Mouse (Mus musculus): ENCODE measurements around the gene Slc7a10.
A peak's percentile ranks its signal among the peaks of the same experiment; 100 is the strongest.

Slc7a10 gene

GRCm38 (mm10) chr7:35185889-35186569, at the start of gene Slc7a10:
Gene Slc7a10, plus strand, starts transcription at chr7:35186385.
- no peak for DNase-seq (ENCODE audit: low read depth, low spot score)

- DNase-seq (ENCODE audit: low read depth, low spot score) = no peak
These were observed 48.7 kb upstream of the Slc7a10 start for GRCm38 (mm10) chr7:35137524-35137923.

GRCm38 (mm10) chr7:35138481-35138880, 47.7 kb upstream of the Slc7a10 start:
- no peak for DNase-seq (ENCODE audit: low read depth, low spot score)

GRCm38 (mm10) chr7:35139880-35140279, 46.3 kb upstream of the Slc7a10 start:
- no peak for DNase-seq (ENCODE audit: low read depth, low spot score)

- DNase-seq (ENCODE audit: low read depth, low spot score) = no peak
These were observed 44.7 kb upstream of the Slc7a10 start for GRCm38 (mm10) chr7:35141519-35141918.

- DNase-seq (ENCODE audit: low read depth, low spot score) = no peak
These were observed 43.7 kb upstream of the Slc7a10 start for GRCm38 (mm10) chr7:35142522-35142921.

- DNase-seq (ENCODE audit: low read depth, low spot score) = no peak
These were observed 42.1 kb upstream of the Slc7a10 start for GRCm38 (mm10) chr7:35143864-35144618.

GRCm38 (mm10) chr7:35145068-35145467, 41.1 kb upstream of the Slc7a10 start:
- DNase-seq (ENCODE audit: low read depth, low spot score) = no peak

- no peak for DNase-seq (ENCODE audit: low read depth, low spot score)
These were observed 39.9 kb upstream of the Slc7a10 start for GRCm38 (mm10) chr7:35146269-35146668.

GRCm38 (mm10) chr7:35149616-35150433, 36.4 kb upstream of the Slc7a10 start:
- no peak for DNase-seq (ENCODE audit: low read depth, low spot score)

GRCm38 (mm10) chr7:35150860-35151259, 35.3 kb upstream of the Slc7a10 start:
- DNase-seq (ENCODE audit: low read depth, low spot score) = peak; percentile 9

- DNase-seq (ENCODE audit: low read depth, low spot score) = no peak
These were observed 31.7 kb upstream of the Slc7a10 start for GRCm38 (mm10) chr7:35154449-35154848.

GRCm38 (mm10) chr7:35156561-35157477, 29.4 kb upstream of the Slc7a10 start:
- DNase-seq (ENCODE audit: low read depth, low spot score) = peak; percentile 4

GRCm38 (mm10) chr7:35157512-35157911, 28.7 kb upstream of the Slc7a10 start:
- no peak for DNase-seq (ENCODE audit: low read depth, low spot score)

GRCm38 (mm10) chr7:35162443-35162842, 23.7 kb upstream of the Slc7a10 start:
- no peak for DNase-seq (ENCODE audit: low read depth, low spot score)

- no peak for DNase-seq (ENCODE audit: low read depth, low spot score)
These were observed 22.6 kb upstream of the Slc7a10 start for GRCm38 (mm10) chr7:35163600-35163999.

- DNase-seq (ENCODE audit: low read depth, low spot score) = no peak
These were observed 22.1 kb upstream of the Slc7a10 start for GRCm38 (mm10) chr7:35164131-35164530.

- DNase-seq (ENCODE audit: low read depth, low spot score) = no peak
These were observed 19.2 kb upstream of the Slc7a10 start for GRCm38 (mm10) chr7:35166988-35167387.

GRCm38 (mm10) chr7:35167925-35168324, 18.3 kb upstream of the Slc7a10 start:
- no peak for DNase-seq (ENCODE audit: low read depth, low spot score)

- DNase-seq (ENCODE audit: low read depth, low spot score) = peak; percentile 85
These were observed 16.8 kb upstream of the Slc7a10 start for GRCm38 (mm10) chr7:35169341-35169740.

GRCm38 (mm10) chr7:35171867-35172382, 14.3 kb upstream of the Slc7a10 start:
- DNase-seq (ENCODE audit: low read depth, low spot score) = peak; percentile 89
